Mouse (Mus musculus) ES-E14 (cell line): ENCODE data around the gene Adgb. TPM values are rescaled to one million over a fixed set of nuclear protein-coding genes. Genes with fewer than 3 reads are reported as not detected.

Experiments
- DNase-seq: peaks from one replicate; pipeline ENCODE4 v3.0.0-alpha.2; 2013; ENCODE audit warnings: low read depth, low spot score
- H3K27ac ChIP-seq: 2 replicates; pipeline ENCODE4 v1.5.1; 2012; ENCODE audit warnings: low read depth, mild to moderate bottlenecking, low read length, moderate library complexity, mixed read lengths; ENCODE audit not compliant: poor library complexity, insufficient read depth, severe bottlenecking
- H3K36me3 ChIP-seq: 2 replicates; pipeline ENCODE4 v1.6.1; 2012; ENCODE audit warnings: mild to moderate bottlenecking, low read length, moderate library complexity, mixed read lengths; ENCODE audit not compliant: control insufficient read depth, poor library complexity, insufficient read depth, severe bottlenecking
- H3K4me1 ChIP-seq, 2 experiments: fragments of 150-350 bp in 1 of 2; sonication (generic) in 1 of 2; 2 replicates each; pipeline ENCODE4 v1.6.1; 2012; ENCODE audit warnings: low read length in 2 of 2, mild to moderate bottlenecking in 1 of 2, mixed read lengths in 1 of 2; ENCODE audit not compliant: control insufficient read depth in 2 of 2, insufficient read depth in 2 of 2, poor library complexity in 1 of 2
- H3K4me3 ChIP-seq, 2 experiments: fragments of 150-350 bp in 1 of 2; sonication (generic) in 1 of 2; 2 replicates each; pipeline ENCODE4 v1.5.1; 2012; ENCODE audit warnings: low read length in 2 of 2, low read depth in 1 of 2, mild to moderate bottlenecking in 1 of 2, mixed read lengths in 1 of 2; ENCODE audit not compliant: insufficient read depth in 1 of 2, poor library complexity in 1 of 2, severe bottlenecking in 1 of 2
- H3K9ac ChIP-seq: 2 replicates; pipeline ENCODE4 v1.6.1; 2012; ENCODE audit warnings: low read depth, mild to moderate bottlenecking, low read length, mixed read lengths; ENCODE audit not compliant: poor library complexity, insufficient read depth, severe bottlenecking
- H3K9me3 ChIP-seq: fragments of 150-350 bp; sonication (generic); 2 replicates; pipeline ENCODE4 v1.6.1; 2012; ENCODE audit warnings: low read depth, mild to moderate bottlenecking, low read length; ENCODE audit not compliant: control insufficient read depth, insufficient read depth
- CHD2 ChIP-seq: IDR thresholded peaks from 2 replicates; pipeline ENCODE4 v1.6.1; 2014; ENCODE audit warnings: mild to moderate bottlenecking, low read depth, low read length, inconsistent platforms
- HCFC1 ChIP-seq: IDR thresholded peaks from 2 replicates; pipeline ENCODE4 v1.6.1; 2012; ENCODE audit warnings: low read length, inconsistent platforms, borderline replicate concordance; ENCODE audit not compliant: insufficient read depth
- MAFK ChIP-seq: IDR thresholded peaks from 2 replicates; pipeline ENCODE4 v1.6.1; 2014; ENCODE audit warnings: mild to moderate bottlenecking, low read depth, low read length, inconsistent platforms; ENCODE audit not compliant: insufficient read depth
- ZC3H11A ChIP-seq: IDR thresholded peaks from 2 replicates; pipeline ENCODE4 v1.6.1; 2012; ENCODE audit warnings: low read depth, mild to moderate bottlenecking, inconsistent platforms, low read length, borderline replicate concordance
- ZNF384 ChIP-seq: IDR thresholded peaks from 2 replicates; pipeline ENCODE4 v1.6.1; 2012; ENCODE audit warnings: low read depth, low read length, inconsistent platforms
- in situ Hi-C, 2 experiments: fragments of 600-800 bp; cut with MboI; formaldehyde crosslinking; loops; one replicate each; pipeline ENCODE4 v1.15.1; 2025; ENCODE audit warnings: low sequenced_read_pairs in 2 of 2, inconsistent platforms in 1 of 2; ENCODE audit not compliant: unreplicated experiment in 2 of 2
- total RNA-seq: library from RNA; depleted of rRNA; stranded (reverse); fragments of 300-350 nt; gene quantifications from 2 replicates; pipeline ENCODE4 v1.2.3, GENCODE M21; 2012

Gene Adgb
- total RNA-seq, 1 experiment: not detected

GRCm38 (mm10) chr10:10444841-10445466 is 27.2 kb downstream of the Adgb start:
- Histone ChIP-seq H3K36me3 (no peaks in the 10 kb centered on the region), H3K9me3 (no peaks in the 10 kb centered on the region), H3K27ac (no peak overlapping the region), H3K4me1 (no peaks in the 10 kb centered on the region), H3K9ac (no peak overlapping the region), H3K4me3 (no peak overlapping the region)
- no peak for TF ChIP-seq CHD2
- no peak for TF ChIP-seq ZC3H11A
- TF ChIP-seq ZNF384: no peak
- no peak for DNase-seq
- in situ Hi-C loops: no loop called here

GRCm38 (mm10) chr10:10443558-10443957 is 28.6 kb downstream of the Adgb start:
- no peak overlapping the region for H3K9ac ChIP-seq
- no peaks in the 10 kb centered on the region for H3K4me1 ChIP-seq
- DNase-seq: no peak
- in situ Hi-C loops: no loop called here
- no peaks in the 10 kb centered on the region for H3K36me3 ChIP-seq
- no peak for TF ChIP-seq CHD2
- TF ChIP-seq ZC3H11A: no peak
- no peak for TF ChIP-seq ZNF384
- no peak for TF ChIP-seq MAFK
- TF ChIP-seq HCFC1: no peak
- no peaks in the 10 kb centered on the region; the same call in 1 of the 2 replicates for H3K9me3 ChIP-seq
- no peak overlapping the region for H3K4me3 ChIP-seq
- H3K27ac ChIP-seq: no peak overlapping the region

DNA sequence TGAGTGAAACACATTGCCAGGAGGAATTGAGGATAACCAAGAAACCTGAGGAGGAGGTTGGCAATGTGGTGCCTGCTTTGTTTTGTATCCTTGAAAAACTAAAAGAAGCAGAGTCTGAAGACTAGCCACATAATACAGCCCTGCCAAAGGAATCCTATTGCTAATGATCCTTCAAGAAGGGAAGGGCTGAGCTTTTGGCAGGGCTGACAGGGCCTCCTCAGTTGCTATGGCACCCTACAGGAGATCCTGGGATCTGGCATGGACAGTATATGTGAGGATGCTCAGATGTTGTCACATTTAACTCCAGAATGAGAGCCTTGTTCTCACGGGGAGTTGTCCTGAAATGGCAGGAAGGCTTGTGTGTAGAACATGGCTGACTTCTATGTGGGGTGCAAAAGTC is 37.1 kb downstream of the Adgb start:
- H3K9ac ChIP-seq: no peak overlapping the region
- TF ChIP-seq HCFC1 (no peak), CHD2 (no peak), ZNF384 (no peak), MAFK (no peak), ZC3H11A (no peak)
- no peaks in the 10 kb centered on the region for H3K4me1 ChIP-seq
- H3K9me3 ChIP-seq: no peaks in the 10 kb centered on the region; the same call in 1 of the 2 replicates
- in situ Hi-C loops: no loop called here
- no peaks in the 10 kb centered on the region for H3K36me3 ChIP-seq
- no peak overlapping the region for H3K4me3 ChIP-seq
- no peak overlapping the region for H3K27ac ChIP-seq
- DNase-seq: no peak

- no peak for TF ChIP-seq ZNF384
- no peak for TF ChIP-seq HCFC1
- TF ChIP-seq CHD2: no peak
- TF ChIP-seq ZC3H11A: no peak
- no peak for TF ChIP-seq MAFK
- no peak overlapping the region for H3K4me3 ChIP-seq
- no peak overlapping the region for H3K9ac ChIP-seq
- H3K36me3 ChIP-seq: no peaks in the 10 kb centered on the region
- no peak overlapping the region for H3K27ac ChIP-seq
- DNase-seq: no peak
- in situ Hi-C loops: no loop called here
- H3K9me3 ChIP-seq: no peaks in the 10 kb centered on the region
- no peaks in the 10 kb centered on the region for H3K4me1 ChIP-seq
These were observed 42.5 kb downstream of the Adgb start for GRCm38 (mm10) chr10:10429635-10430034.

DNA sequence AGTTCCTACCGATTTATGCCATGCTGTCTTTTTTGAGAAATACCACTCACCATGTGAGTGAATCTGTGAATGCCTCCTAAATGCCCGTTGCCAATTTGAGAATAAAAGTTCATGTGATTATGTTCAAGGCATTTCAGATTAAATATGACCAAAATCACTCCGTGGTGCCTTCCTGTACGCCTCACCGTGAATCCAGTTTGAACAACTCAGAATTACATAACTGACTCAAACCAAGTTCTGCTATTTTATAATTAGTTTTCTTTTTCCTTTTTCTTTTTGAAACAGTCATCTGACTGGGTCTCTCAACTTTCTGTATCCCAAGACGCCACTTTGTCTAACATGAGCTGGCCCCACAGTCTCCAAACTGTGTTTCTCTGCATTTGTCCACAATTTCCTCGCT is 43.1 kb downstream of the Adgb start:
- Histone ChIP-seq H3K4me1 (no peaks in the 10 kb centered on the region), H3K9ac (no peak overlapping the region), H3K27ac (no peak overlapping the region), H3K36me3 (no peaks in the 10 kb centered on the region), H3K4me3 (no peak overlapping the region), H3K9me3 (no peaks in the 10 kb centered on the region)
- TF ChIP-seq ZNF384 (no peak), MAFK (no peak), HCFC1 (no peak), ZC3H11A (no peak), CHD2 (no peak)
- in situ Hi-C loops: no loop called here
- DNase-seq: no peak
